Mouse (Mus musculus) heart, adult 9 months (tissue): Measurements from ENCODE around the gene Kcnq1.

Source experiments
- DNase-seq, 2 experiments: peaks; one replicate each; pipeline ENCODE4 v3.0.0; 2022; ENCODE audit warnings: low spot score in 2 of 2

Gene Kcnq1

DNA sequence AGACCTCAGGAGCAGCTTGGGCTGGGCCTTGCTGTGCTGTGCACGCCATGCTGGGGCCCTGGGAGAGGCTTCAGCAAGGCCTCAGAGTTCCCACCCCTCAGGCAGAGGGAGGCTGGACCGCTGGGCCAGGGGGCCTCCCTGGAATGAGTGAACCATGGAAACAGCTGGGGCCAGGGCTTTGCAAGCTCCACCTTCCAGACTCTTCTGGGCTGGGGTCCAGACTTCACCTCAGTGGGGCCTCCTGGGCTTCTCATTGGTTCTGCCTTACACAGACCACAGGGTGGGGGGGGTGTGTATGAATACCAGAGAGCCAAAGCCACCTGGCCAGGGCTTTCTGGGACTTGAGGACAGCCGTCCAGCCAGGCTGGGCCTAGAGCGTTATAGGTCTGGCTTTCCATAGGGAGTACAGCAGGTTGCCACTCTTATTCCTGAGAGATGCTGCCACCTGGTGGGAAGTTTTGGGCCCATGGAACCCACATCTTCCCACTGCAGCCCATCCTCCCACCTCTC is 19.0 kb upstream of the Kcnq1 start:
- DNase-seq, result no peak

DNA sequence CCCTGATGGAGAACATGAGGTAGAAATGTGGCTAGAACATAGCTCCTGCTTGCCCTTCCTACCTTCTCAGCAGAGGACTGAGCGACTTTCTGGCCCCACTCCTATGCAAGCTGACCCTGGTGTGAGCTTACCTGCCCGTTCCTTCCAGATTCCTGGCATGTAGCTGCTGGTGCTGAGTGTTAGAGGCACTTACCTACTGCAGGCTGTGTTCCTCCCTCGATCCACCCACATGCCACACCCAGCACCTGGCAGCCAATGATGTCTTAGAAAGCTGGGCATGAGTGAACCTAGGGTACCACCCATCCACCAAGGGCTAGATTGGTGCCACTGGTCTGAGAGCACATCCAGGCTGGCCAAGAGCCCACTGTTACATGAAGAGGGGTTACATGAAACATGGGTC is 12.3 kb upstream of the Kcnq1 start:
- no peak for DNase-seq

DNA sequence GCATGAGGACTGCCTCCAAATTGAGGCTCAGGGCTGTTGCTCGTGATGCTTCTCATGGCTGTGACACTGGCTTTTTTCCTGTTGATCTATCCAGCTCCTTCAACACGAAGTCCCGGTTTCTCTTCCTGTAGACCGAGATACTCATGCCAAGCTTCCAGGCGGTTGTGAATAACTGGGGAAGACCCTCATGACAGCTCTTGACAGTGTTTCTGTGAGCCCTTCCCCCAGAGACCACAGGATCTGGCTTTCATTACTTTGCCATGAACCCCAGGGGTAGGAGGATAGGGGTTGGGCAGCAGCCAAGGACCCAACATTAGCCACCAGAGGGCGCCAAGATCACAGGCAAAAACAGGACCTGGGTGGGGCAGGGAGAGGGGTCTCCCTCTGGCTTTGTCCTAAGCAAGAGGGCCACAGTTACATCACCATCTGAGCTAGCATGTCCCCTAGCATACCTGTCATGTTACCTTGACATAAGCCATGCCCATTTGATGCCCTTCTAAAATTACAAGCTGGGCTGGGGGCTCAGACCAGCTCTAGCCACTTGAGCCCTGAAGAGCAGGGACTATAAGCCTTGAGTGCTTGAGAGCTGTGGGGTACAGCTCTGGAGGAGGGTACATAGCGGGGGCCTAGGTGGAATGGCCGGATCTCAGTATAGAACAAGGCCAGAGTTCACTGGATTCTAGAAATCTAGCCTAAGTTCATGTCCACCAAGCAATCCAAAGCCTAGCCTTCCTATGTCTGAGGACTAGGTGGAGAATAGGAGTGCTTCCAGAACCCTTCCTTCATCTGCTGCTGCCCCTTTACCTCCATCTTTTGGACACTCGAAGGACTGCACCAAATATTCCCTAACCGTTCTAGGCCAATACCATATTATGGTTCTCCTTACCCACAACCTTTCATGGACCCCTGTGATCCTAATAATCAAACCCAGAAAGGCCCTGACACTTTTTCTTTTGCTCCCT is 11.3 kb upstream of the Kcnq1 start, which contains the start of gene Trpm5:
Gene Trpm5 (minus strand): TSS at position 51 of the 962 bp plus-strand sequence.
- peak; percentile 61 to 63 for DNase-seq

DNA sequence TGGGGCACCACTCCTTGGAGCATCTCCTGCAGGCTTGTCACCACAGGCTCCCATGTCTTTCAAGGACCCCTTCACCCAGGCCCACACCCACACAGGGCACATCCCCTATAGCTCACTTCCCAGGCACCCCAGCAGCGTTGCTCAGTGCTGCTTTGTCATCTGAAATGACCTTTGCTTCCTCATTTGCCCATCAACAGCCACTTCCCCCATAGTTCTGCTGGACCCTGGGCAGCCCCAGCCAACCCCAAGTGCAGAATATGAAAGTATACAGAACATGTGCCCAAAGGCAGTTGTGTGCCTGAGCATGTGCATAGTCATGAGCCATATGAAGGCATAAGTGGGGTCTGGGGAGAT is 10.6 kb upstream of the Kcnq1 start:
- DNase-seq, result no peak

DNA sequence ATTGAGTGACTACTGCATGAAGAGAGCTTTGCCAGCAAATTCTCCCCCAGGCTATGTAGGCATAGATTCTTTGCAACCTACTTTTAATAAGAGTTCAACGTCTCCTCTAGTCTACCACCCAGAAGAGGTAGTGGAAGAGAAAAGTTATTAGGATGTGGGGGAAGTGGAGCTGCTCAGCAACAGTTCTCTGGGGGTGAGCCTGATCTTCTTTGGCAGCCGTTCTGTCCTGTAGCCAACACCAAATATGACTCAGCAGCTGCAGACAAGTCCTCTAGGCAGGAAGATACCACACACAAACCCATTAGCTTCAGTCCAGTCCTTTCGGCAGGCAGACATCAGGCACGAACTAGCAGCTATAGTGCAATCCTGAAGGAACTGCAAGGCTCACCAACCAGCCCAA is 5.4 kb upstream of the Kcnq1 start:
- DNase-seq, result no peak

DNA sequence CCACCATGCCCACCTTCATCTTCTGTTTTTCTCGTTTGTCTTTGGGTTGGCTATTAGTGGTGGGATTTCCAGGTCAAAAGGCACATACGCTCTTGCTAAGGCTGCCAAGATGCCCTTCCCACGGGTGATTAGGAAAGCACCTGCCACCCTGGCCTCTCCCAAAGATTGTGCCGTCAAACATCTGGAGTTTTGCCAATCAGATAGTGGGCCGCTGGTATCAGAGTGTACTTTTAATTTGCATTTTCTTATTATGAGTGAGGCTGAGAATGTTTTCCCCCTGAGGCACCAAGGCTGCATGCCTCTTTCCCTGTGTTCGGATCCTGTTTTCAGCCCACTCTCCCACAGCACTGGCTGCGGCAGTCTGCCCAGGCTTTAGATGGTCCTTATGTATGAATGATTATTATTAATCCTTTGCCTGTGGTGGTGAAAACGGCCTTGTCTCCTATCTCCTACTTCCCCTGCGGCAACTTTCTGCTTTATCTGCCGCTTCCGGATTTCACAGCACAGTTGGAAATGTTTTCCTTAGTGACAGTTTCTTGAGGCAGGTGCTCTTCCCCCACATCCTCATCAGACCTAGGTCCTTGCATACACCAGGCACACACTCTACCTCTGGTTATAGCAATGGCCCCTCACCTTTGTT is 784 bp upstream of the Kcnq1 start:
- DNase-seq, result no peak

DNA sequence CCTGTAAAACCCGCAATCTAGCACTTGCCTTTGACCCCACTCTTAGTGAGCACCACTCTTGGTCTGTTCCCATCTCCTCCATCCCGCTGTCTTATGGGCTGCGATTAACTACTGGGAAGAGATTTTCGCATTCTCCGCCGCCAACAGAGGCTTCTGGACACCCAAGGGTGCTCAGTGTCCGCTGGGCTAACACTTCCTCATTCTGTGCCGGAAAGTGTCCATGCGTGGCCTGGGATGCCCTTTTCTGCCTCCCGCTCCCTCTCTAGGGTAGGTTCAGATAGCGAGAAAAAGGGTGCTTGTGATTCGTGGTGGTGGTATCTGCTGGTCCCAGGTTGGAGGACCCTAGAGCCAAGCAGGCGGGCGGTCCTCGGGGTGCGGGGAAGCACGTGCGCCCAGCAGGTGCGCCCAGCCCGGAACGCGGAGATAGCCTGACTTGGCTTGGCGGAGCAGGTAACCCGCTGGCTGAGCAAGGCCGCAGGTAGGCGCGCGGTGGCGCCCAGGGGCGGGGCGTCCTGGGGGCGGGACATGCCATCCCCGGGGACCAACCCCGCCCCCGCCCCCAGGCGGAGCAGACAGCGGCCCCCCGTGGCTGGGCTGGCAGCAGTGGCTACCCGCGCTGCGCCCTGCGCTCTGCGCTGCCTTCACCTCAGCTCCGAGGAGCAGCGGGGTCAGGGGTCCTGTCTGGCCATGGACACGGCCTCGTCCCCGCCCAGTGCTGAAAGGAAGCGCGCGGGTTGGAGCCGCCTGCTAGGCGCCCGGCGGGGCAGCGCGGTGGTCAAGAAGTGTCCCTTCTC is 707 bp downstream of the Kcnq1 start:
- peak in 1 of 2 experiments; percentile 59 for DNase-seq

DNA sequence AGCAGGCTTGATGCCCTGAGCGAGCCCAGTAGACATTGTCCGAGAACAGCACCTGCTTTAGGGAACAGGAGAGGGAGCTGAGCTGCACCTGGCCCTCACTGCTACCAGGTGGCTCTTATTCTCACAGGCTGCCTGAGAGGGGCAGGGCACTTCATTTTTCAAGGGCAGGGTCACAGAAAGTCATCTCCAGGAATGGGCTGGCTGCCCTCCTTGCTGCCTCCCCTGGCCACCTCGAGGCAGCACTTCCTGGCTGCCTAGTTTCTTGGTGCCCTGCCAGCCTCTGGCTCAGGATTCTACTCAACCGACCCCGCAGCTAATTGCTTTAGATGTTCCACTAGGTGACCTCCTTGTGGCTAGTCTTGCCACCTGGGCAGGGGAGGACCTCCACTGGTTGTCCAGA is 2.0 kb downstream of the Kcnq1 start:
- peak in 1 of 2 experiments; percentile 70 for DNase-seq

DNA sequence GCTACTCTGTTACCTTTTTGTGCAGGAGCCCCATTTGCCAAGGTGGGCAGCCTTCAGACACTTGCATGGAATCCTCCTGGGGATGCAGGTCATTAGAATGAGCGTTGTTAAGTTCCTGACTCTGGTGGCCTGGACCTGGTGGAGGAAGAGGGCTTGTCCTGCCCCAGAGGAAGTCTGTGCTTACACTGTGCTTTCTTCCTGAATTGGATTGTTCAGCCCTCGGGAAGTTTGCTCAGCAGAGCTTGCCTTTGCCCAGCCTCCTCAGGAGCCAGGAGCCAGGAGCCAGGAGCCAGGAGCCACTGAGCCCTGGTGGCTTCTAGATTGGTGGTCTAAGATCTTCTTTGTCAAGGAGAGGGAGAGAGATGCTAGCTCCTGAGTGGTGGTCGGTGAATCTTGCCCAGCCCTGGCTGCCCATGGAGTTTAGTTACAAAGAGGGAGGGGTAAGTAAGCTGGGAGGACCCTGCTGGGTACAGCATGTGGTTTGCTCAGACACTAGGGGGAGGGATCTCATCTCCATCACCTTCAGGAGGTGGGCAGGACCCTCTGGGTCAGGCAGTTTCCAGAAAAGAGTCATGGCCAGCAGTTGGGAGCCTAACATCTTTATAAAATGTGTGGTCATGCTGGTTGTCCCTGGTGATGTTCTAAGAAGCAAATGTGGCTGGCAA is 3.0 kb downstream of the Kcnq1 start:
- DNase-seq, result no peak

DNA sequence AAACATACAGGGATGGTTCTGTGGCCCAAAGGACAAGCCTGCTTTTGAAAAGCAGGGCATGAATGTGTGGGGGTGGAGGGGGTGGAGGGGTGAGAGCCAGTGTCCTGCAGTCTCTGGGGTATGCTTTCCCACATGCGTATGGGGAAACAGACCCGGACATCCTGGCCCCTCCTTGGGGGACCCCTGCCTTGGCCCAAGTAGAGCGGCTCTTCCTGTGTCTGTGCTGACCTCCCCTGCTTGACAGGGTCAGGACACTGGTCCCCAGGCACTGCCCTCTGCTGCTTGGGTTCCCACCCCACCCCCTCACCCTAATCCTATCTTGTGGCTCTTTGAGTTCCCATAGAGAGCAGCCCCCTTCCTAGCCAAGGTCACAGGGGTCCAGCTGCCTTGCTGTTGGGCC is 3.5 kb downstream of the Kcnq1 start:
- no peak for DNase-seq

DNA sequence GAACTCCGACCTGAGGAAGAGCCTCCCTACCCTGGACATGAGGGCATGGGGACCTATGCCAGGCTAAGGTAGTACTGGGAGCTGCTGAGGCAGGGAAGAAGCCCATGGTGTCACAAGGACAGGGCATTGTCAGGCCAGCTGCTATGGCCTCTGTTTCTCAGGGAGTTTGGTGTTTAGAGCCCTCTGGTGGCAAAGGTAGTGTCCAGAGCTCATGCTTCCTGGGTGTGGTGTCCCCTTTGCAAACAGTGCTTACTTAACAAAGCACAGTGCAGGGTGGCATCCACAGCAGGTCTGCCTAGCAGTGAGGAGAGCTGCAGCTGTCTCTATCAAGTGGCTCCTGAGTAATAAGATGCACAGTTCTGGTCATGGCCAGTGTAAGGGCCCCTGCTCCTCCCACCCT is 4.6 kb downstream of the Kcnq1 start:
- DNase-seq, result no peak

DNA sequence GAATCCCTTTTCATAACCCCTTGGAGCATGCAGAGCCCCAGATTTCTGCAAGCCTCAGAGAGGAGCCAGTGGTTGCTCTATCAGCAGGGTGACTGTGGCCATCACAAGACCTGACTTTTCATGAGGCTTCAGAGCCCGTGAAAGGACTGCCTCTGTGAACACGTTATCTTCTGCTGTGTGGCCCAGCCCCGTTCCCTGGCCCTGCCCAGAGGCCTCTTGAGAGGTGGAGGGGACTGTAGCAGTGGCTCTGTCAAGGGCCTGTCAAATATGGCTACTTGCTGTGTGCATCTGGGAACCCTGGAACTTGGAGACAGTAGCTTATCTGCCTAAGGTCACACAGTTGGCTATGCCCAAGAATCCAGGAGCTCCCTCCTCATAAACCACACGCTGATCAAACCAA is 5.6 kb downstream of the Kcnq1 start:
- DNase-seq, result peak in 1 of 2 experiments; percentile 56

DNA sequence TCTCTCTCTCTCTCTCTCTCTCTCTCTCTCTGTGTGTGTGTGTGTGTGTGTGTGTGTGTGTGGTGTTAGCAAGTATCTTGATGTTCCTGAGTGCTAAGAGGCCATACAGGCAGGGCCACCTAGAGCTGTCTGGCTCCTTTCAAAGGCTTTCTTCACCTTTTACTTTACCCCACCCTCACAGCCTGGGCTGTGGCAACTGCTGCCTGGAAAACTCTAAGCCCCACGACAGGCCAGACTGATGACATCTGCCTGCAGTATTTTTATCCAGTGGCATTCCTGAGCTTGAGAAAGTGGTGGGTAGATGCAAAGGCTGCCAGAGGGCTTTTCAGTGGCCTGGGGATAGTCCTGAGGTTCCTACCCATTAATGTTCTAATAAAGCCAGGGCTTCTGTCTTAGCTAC is 6.2 kb downstream of the Kcnq1 start:
- DNase-seq, result peak in 1 of 2 experiments; percentile 46

DNA sequence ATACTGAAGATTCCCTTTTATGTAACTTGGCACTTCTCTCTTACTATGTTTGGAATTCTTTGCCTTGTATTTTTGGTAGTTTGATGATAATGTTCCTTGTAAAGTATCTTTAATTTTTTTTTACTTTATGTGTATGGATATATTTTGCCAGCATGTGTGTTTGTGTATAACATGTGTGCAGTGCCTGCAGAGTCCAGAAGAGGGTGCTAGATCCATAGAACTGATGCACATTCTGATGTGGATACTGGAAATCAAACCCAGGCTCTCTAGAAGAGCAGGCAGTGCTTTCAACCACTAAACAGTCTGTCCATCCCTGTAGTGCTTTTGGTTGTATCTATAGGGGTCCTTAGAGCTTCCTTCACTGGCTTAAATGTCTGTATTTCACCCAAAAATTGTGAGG is 8.6 kb downstream of the Kcnq1 start:
- DNase-seq, result no peak

DNA sequence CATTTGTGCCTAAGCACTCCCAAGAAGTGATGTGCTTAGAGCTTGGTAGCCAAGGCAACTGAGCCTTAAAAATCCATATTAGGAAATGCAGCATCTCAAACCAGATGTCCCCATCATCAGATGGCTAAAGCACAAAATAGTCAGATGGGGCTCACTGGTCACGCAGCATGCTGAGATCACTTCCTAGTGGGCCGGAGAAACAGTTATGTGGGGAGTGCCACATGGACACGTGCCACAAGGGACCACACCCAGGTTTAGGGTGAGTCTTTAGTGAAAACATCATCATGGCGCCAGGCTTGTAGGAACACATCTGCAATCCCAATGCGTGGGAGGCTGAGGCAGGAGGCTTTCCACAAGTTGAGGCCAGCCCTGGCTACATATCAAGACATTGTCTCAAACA is 10.4 kb downstream of the Kcnq1 start:
- no peak for DNase-seq

DNA sequence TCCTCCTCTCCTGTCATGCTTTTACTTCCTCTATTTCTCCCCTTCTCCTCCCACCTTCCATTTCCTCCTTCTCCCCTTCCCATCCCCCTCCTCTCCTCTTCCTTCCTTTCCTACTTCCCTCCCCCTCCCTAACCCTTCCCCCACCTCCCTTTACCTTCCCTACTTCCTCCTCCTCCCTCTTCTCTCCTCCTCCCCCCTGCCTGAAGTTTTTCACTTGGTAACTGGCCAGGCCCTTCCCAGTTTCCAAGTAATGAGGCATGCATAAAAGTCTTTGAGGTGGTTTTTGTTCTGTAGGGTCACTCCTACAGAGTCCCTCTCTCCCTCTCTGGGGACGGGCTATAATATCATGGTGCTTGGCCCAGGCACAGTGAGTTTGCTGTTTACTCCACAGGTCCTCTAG is 13.2 kb downstream of the Kcnq1 start:
- DNase-seq, result no peak

DNA sequence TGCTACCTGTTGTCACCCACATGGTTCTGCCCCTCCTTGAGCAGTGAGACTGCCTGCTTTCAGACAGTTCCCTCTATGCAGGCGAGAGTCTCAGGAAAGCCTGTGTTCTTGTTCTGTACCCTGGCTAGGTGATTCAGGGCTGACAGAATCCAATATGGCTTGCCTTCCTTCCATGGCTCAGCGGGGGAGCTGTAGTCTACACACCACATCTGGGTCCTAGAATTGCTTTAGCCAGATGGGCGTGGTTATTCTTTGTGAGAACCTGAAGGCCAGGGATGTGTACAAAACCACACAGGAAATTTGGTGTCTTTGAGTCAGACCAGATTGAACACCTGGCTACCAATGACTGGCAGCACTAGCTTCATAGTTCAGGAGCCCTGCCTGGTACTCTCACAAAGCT is 13.7 kb downstream of the Kcnq1 start:
- DNase-seq, result no peak

DNA sequence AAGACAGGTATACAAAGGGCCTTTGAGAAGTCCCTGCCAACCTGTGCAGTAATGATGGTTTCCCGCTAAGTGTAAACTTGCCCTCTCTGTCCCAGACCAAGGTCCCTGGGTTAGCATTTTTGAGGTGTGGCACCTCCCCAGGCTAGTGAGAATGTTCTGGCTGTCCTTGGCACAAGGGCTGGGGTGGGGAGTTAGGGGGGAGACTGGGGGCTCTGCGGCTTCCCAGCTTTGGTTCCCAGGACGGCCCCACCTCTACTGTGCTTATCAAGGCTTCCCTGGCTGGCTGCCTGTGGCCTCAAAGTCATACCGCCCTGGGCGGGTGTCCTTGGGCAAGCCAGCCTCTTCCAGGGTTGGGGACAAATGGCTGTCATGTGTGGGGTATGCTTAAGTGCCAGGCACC is 16.0 kb downstream of the Kcnq1 start:
- DNase-seq, result peak; percentile 70 to 84

DNA sequence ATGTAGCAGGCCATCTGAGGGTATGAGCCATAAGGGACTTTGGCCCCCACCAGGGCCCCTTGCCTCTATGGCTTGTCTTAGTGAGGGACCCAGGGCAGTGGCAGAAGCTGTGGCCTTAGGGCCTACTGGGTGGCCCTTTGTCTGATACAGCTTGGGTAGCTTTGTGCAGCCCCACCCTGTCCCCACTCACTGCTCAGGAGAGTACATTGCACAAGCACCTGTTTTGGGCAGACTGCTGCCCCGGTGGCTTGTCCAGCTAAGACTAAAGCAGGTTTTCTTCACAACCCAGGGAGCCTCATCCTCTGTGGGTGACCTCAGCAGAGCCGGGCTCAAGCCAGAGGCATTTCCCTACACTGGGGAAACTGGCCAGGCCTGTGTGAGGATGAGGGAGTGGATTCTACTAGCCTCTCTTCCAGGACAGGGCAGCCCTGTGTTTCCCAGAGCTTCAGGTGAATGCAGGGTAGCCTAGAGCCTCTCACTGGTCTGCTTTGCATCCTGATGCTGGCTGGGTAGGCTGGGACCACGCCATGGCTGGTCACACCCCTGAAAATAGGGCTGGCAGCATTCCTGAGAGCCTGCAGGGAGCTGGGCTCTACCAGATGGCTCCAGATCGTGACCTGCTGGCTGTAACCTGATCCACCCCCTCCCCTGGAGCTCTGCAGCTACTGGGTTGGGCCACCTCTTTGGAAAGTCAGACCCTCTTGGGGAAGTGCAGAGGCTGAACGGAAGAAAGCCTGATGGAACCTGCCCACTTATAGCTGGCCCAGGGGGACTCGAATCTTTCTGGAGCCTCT is 17.9 kb downstream of the Kcnq1 start:
- peak; percentile 74 to 83 for DNase-seq

DNA sequence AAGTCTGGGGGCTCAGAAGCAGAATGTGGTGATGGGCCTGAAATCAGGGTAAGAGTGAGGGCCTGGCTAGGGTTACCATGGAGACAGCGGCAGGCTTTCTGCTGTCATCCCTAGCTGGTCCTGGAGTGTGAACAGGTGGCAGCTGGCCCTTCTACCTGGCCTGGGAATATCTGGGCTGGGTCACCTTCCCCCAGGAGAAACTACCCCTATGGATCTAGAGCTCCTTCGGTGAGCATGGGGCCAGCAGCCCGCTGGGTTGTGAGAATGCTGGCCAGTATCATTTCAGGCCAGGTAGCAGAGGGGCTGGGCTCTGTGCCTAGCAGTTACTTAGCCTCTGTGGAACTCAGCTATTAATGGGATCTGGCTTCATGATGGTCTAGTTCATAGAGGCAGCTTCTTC is 18.7 kb downstream of the Kcnq1 start:
- DNase-seq, result peak in 1 of 2 experiments; percentile 41

DNA sequence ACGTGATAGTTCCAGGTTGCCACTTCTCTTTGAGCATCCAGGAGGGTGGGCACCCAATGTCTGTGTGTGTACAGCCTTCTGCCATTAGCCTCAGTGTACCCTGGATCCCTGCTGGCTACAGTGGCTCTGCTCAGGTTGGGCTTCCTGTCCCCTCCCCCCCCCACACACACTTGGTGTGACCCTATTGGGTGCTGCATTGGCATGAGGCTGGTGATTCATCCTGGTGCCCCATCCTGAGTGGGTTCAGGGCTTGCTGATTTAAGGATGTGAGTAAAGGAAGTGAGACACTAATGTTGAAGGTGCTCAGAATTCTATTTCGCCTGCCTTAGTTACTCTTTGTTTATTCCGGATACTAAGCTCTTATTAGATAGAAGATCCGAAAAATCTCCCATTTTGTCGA is 26.7 kb downstream of the Kcnq1 start:
- DNase-seq, result no peak
